Mouse (Mus musculus): ENCODE data around the gene Kcnk10.

DNA sequence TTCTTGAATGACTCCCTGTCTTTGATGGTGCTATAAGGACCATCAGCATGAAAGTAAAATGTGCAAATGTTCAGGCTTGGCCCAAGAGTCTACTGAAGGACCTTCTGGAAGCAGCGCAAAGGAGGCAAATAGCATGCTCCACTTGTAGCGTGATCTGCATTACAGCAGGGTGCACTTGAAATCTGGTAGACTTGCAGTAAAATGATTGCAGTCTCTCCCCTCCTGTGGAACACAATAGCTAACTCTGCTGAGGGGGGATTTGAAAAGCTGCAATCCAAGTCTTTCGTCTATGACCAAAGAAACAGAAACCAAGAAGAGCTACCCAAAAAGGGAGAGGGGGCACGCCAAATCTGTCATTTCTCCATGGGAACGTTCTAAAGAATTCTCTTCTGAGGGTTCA, 97.1 kb downstream of the Kcnk10 start:
- TF ChIP-seq CTCF (IDR thresholded peaks at IDR 0.05; ENCODE audit: extremely low read depth, insufficient read depth, low read length) (no peak), POLR2A (IDR thresholded peaks at IDR 0.05; ENCODE audit: extremely low read depth, insufficient read depth, low read length) (no peak)

All from cortical plate, adult 2 months (tissue).